Mouse (Mus musculus): Measurements from ENCODE around the gene Dhx34. TPM values are rescaled to one million over a fixed set of nuclear protein-coding genes. Genes with fewer than 3 reads are reported as not detected.

Dhx34 gene
- polyA plus RNA-seq, 1 experiment from 2014 or later: 10.3 TPM

GRCm38 (mm10) chr7:16239554-16239997 is 17.7 kb upstream of the Dhx34 start:
- WGBS: 72% methylated on average over 9 of the region's 9 CpGs
- no peak overlapping the region for H3K4me2 ChIP-seq
- H3K9me3 ChIP-seq (ENCODE audit: control insufficient read depth, low read length): no peaks in the 10 kb centered on the region
- H3K27me3 ChIP-seq (ENCODE audit: control insufficient read depth, insufficient read depth, low read length): no peaks in the 10 kb centered on the region
- no peaks in the 10 kb centered on the region for H3K36me3 ChIP-seq (ENCODE audit: control insufficient read depth, insufficient read depth, low read length)
- no peak overlapping the region for H3K27ac ChIP-seq (ENCODE audit: low read depth, low read length)
- no peak for ATAC-seq (ENCODE audit: low FRiP score)
- H3K4me3 ChIP-seq (ENCODE audit: low read depth, low read length): no peak overlapping the region
- no peak for DNase-seq (ENCODE audit: low spot score, missing footprints)
- no peak overlapping the region for H3K9ac ChIP-seq (ENCODE audit: low read length)
- H3K4me1 ChIP-seq (ENCODE audit: control insufficient read depth, insufficient read depth, low read length): no peaks in the 10 kb centered on the region

GRCm38 (mm10) chr7:16229869-16230268 is 8.0 kb upstream of the Dhx34 start:
- WGBS: 61% methylated on average over 5 of the region's 5 CpGs
- Histone ChIP-seq H3K27ac (ENCODE audit: low read depth, low read length) (no peak overlapping the region), H3K36me3 (ENCODE audit: control insufficient read depth, insufficient read depth, low read length) (no peaks in the 10 kb centered on the region), H3K4me1 (ENCODE audit: control insufficient read depth, insufficient read depth, low read length) (no peaks in the 10 kb centered on the region), H3K4me3 (ENCODE audit: low read depth, low read length) (no peak overlapping the region), H3K27me3 (ENCODE audit: control insufficient read depth, insufficient read depth, low read length) (no peaks in the 10 kb centered on the region), H3K4me2 (no peak overlapping the region), H3K9me3 (ENCODE audit: control insufficient read depth, low read length) (peaks cover 4% of the 10 kb centered on the region; the same call in 1 of the 2 replicates), H3K9ac (ENCODE audit: low read length) (no peak overlapping the region)
- ATAC-seq (ENCODE audit: low FRiP score) (no peak), DNase-seq (ENCODE audit: low spot score, missing footprints) (no peak)

DNA sequence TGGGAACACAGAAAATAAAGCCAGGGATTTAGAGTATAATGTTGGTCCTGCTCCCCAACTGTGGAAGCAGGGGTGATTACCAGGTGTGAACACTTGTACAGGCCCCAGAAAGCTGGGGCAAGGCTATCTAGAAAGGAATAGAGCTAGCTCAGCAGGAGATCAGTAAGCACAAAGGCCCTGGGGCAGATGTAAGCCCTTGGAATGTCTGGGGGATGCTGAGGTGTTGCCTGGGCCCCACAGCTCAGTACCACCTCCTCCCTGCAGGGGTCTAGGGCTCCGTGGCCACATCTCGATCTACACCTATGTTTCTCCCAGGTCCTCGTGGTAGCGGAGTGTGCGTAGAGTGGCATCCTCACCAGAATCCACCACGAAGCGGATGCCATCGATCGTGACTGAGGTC is 7.9 kb downstream of the Dhx34 start:
- H3K4me2 ChIP-seq: no peak overlapping the region
- H3K9ac ChIP-seq (ENCODE audit: low read length): no peak overlapping the region
- no peak overlapping the region for H3K4me3 ChIP-seq (ENCODE audit: low read depth, low read length)
- WGBS: 91% methylated on average over 9 of the region's 9 CpGs
- peaks cover 17% of the 10 kb centered on the region for H3K36me3 ChIP-seq (ENCODE audit: control insufficient read depth, insufficient read depth, low read length)
- H3K27me3 ChIP-seq (ENCODE audit: control insufficient read depth, insufficient read depth, low read length): no peaks in the 10 kb centered on the region
- no peak for DNase-seq (ENCODE audit: low spot score, missing footprints)
- no peak overlapping the region for H3K27ac ChIP-seq (ENCODE audit: low read depth, low read length)
- no peaks in the 10 kb centered on the region for H3K9me3 ChIP-seq (ENCODE audit: control insufficient read depth, low read length)
- no peaks in the 10 kb centered on the region for H3K4me1 ChIP-seq (ENCODE audit: control insufficient read depth, insufficient read depth, low read length)
- no peak for ATAC-seq (ENCODE audit: low FRiP score)

GRCm38 (mm10) chr7:16213196-16213595 is 8.6 kb downstream of the Dhx34 start:
- ATAC-seq (ENCODE audit: low FRiP score) (no peak), DNase-seq (ENCODE audit: low spot score, missing footprints) (no peak)
- no peak overlapping the region for H3K4me2 ChIP-seq
- H3K4me3 ChIP-seq (ENCODE audit: low read depth, low read length): no peak overlapping the region
- H3K27me3 ChIP-seq (ENCODE audit: control insufficient read depth, insufficient read depth, low read length): no peaks in the 10 kb centered on the region
- H3K36me3 ChIP-seq (ENCODE audit: control insufficient read depth, insufficient read depth, low read length): peaks cover 17% of the 10 kb centered on the region
- H3K9me3 ChIP-seq (ENCODE audit: control insufficient read depth, low read length): no peaks in the 10 kb centered on the region
- H3K27ac ChIP-seq (ENCODE audit: low read depth, low read length): no peak overlapping the region
- H3K9ac ChIP-seq (ENCODE audit: low read length): no peak overlapping the region
- WGBS: 95% methylated on average over 6 of the region's 6 CpGs
- no peaks in the 10 kb centered on the region for H3K4me1 ChIP-seq (ENCODE audit: control insufficient read depth, insufficient read depth, low read length)

DNA sequence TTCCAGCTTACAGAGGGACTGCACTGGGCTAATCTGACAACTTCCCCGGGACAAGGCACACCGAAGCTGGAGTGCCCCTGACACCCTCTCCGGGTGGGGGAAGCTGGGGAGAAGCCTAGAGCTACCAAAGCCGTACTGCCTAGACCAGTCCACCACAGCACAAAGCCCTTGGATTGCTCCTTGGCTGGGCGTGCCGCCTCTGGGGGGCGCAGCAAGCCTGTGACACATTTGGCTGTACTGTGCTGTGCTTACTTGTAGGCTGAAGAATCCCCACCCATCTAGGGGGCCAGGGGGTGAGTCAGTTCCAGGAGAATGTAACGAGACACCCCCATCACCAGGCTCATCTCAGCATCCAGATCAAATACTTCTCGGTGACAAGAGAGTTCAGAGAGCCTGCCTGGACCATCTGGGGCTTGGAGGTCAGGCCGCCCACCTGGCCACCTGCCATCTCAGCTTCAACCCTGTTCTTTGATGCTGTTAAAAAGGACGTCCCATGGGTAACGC is 10.9 kb downstream of the Dhx34 start:
- 84% methylated on average over 12 of the region's 12 CpGs for WGBS

DNA sequence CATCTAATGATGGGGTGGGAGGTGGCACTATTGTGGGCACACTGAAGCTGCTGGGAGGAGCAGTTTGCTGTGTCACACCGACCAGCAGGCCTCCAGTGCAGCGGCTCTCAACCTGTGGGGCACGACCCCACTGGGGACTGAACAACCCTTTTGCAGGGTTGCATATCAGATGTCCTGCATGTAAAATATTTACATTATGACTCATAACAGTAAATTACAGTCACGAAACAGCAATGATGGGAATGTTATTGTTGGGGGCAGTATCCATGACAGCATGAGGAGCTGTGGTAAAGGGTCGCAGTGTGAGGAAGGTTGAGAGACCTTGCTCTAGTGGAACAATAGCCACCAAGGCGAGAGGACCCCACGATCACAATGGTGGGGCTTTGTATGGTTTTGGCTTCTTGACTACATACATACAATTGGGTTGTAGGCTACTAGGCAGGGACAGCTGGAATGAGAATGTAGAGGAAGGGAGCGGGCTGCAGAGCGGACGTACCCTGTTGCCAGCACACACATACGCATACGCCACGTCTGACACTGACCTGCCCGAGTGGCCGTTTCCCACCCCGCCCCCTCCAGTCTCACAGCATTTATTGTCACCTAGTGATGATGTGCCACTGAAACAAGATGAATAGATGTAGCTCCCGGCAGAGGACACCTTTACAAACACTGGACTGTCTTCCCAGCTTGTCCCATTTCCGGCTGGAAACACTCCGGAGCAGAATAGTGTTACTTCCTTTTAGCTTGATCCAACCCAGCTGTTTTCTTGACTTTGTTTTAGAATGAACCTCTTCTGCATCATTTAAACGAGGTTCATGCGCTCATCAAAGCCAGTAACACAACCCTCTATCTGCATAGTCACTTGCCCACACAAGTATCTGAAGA is 12.8 kb downstream of the Dhx34 start:
- Histone ChIP-seq H3K27ac (ENCODE audit: low read depth, low read length) (no peak overlapping the region), H3K36me3 (ENCODE audit: control insufficient read depth, insufficient read depth, low read length) (peaks cover 11% of the 10 kb centered on the region), H3K27me3 (ENCODE audit: control insufficient read depth, insufficient read depth, low read length) (no peaks in the 10 kb centered on the region), H3K9me3 (ENCODE audit: control insufficient read depth, low read length) (no peaks in the 10 kb centered on the region), H3K4me1 (ENCODE audit: control insufficient read depth, insufficient read depth, low read length) (no peaks in the 10 kb centered on the region), H3K9ac (ENCODE audit: low read length) (no peak overlapping the region), H3K4me3 (ENCODE audit: low read depth, low read length) (no peak overlapping the region), H3K4me2 (no peak overlapping the region)
- ATAC-seq (ENCODE audit: low FRiP score) (no peak), DNase-seq (ENCODE audit: low spot score, missing footprints) (no peak)
- 91% methylated on average over 21 of the region's 21 CpGs for WGBS

More for the DNA sequence above, 10.9 kb downstream of the Dhx34 start:
- Histone ChIP-seq H3K4me2 (no peak overlapping the region), H3K4me1 (ENCODE audit: control insufficient read depth, insufficient read depth, low read length) (no peaks in the 10 kb centered on the region), H3K36me3 (ENCODE audit: control insufficient read depth, insufficient read depth, low read length) (peaks cover 14% of the 10 kb centered on the region), H3K9me3 (ENCODE audit: control insufficient read depth, low read length) (no peaks in the 10 kb centered on the region), H3K27me3 (ENCODE audit: control insufficient read depth, insufficient read depth, low read length) (no peaks in the 10 kb centered on the region), H3K27ac (ENCODE audit: low read depth, low read length) (no peak overlapping the region), H3K4me3 (ENCODE audit: low read depth, low read length) (no peak overlapping the region), H3K9ac (ENCODE audit: low read length) (no peak overlapping the region)
- no peak for DNase-seq (ENCODE audit: low spot score, missing footprints)
- ATAC-seq (ENCODE audit: low FRiP score): no peak

DNA sequence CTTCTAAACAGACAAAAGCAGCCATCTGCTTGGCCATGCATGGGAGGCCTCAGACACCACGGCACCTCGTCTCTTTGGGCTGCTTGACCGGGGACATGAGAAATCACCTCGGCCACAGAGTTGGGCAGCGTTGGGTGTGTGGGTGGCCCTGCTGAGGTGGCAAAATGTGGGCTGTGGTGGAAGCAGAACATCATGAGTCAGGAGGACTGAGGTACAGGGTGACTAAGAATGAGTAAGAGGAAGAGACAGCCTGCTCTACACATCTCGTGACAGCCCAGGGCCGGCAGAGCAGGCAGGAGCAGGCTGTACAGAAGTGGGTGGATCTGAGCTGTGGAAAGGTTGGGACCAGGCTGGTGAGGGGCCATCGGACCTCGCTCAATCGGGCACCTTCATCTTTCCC is 14.3 kb downstream of the Dhx34 start:
- DNase-seq (ENCODE audit: low spot score, missing footprints): no peak
- Histone ChIP-seq H3K9ac (ENCODE audit: low read length) (no peak overlapping the region), H3K4me3 (ENCODE audit: low read depth, low read length) (no peak overlapping the region), H3K4me1 (ENCODE audit: control insufficient read depth, insufficient read depth, low read length) (no peaks in the 10 kb centered on the region), H3K4me2 (no peak overlapping the region), H3K27ac (ENCODE audit: low read depth, low read length) (no peak overlapping the region), H3K27me3 (ENCODE audit: control insufficient read depth, insufficient read depth, low read length) (no peaks in the 10 kb centered on the region), H3K9me3 (ENCODE audit: control insufficient read depth, low read length) (no peaks in the 10 kb centered on the region), H3K36me3 (ENCODE audit: control insufficient read depth, insufficient read depth, low read length) (peaks cover 17% of the 10 kb centered on the region)
- WGBS: 93% methylated on average over 10 of the region's 10 CpGs
- no peak for ATAC-seq (ENCODE audit: low FRiP score)

GRCm38 (mm10) chr7:16207076-16207475 is 14.8 kb downstream of the Dhx34 start:
- DNase-seq (ENCODE audit: low spot score, missing footprints) (no peak), ATAC-seq (ENCODE audit: low FRiP score) (no peak)
- H3K27me3 ChIP-seq (ENCODE audit: control insufficient read depth, insufficient read depth, low read length): no peaks in the 10 kb centered on the region
- H3K4me1 ChIP-seq (ENCODE audit: control insufficient read depth, insufficient read depth, low read length): no peaks in the 10 kb centered on the region
- H3K9me3 ChIP-seq (ENCODE audit: control insufficient read depth, low read length): no peaks in the 10 kb centered on the region
- 84% methylated on average over 7 of the region's 7 CpGs for WGBS
- H3K4me3 ChIP-seq (ENCODE audit: low read depth, low read length): no peak overlapping the region
- no peak overlapping the region for H3K9ac ChIP-seq (ENCODE audit: low read length)
- H3K36me3 ChIP-seq (ENCODE audit: control insufficient read depth, insufficient read depth, low read length): peaks cover 17% of the 10 kb centered on the region
- H3K4me2 ChIP-seq: no peak overlapping the region
- H3K27ac ChIP-seq (ENCODE audit: low read depth, low read length): no peak overlapping the region

DNA sequence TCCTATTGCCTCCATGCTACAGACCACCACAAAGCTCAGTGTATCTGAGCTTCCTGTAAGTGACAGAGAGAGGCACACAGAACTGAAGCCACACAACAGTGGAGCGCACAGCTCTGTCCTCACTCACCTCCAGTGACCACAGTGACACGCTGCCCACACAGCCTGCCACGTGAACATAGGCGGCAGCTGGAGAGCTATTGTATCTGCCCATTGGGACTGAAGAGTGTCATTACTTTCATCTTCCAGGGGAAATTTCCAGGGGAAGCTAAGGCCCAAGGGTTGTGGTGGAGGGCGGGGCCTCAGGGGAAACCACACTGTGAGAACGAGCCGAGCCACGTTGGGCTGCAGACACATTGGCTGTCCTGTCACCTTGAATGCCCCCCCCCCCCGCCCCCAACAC is 17.0 kb downstream of the Dhx34 start:
- DNase-seq (ENCODE audit: low spot score, missing footprints) (no peak), ATAC-seq (ENCODE audit: low FRiP score) (no peak)
- Histone ChIP-seq H3K9ac (ENCODE audit: low read length) (no peak overlapping the region), H3K4me3 (ENCODE audit: low read depth, low read length) (no peak overlapping the region), H3K4me1 (ENCODE audit: control insufficient read depth, insufficient read depth, low read length) (no peaks in the 10 kb centered on the region), H3K27me3 (ENCODE audit: control insufficient read depth, insufficient read depth, low read length) (no peaks in the 10 kb centered on the region), H3K36me3 (ENCODE audit: control insufficient read depth, insufficient read depth, low read length) (peaks cover 14% of the 10 kb centered on the region), H3K4me2 (no peak overlapping the region), H3K27ac (ENCODE audit: low read depth, low read length) (no peak overlapping the region), H3K9me3 (ENCODE audit: control insufficient read depth, low read length) (no peaks in the 10 kb centered on the region)
- 87% methylated on average over 9 of the region's 9 CpGs for WGBS

Measured in midbrain, embryonic 11.5 days (tissue).